Mouse (Mus musculus) cerebellum, adult 2 months (tissue): ENCODE results near the gene Ripor1. TPM values are rescaled to one million over a fixed set of nuclear protein-coding genes. Genes with fewer than 3 reads are reported as not detected.
A peak's percentile ranks its signal among the peaks of the same experiment; 100 is the strongest.

Experiments used
- DNase-seq, 2 experiments: peaks; one replicate each; pipeline ENCODE4 v3.0.0; 2021
- H3K27ac ChIP-seq: fragments of 200-500 bp; 2 replicates; pipeline ENCODE4 v1.5.1; 2012; ENCODE audit warnings: low read length, control low read depth, inconsistent platforms; ENCODE audit not compliant: insufficient read depth
- H3K27me3 ChIP-seq: fragments of 200-500 bp; 2 replicates; pipeline ENCODE4 v1.6.1; 2012; ENCODE audit warnings: inconsistent platforms, mild to moderate bottlenecking, low read length, moderate library complexity; ENCODE audit not compliant: control insufficient read depth, insufficient read depth
- H3K4me1 ChIP-seq: fragments of 200-500 bp; 2 replicates; pipeline ENCODE4 v1.6.1; 2011; ENCODE audit warnings: low read length; ENCODE audit not compliant: control insufficient read depth, insufficient read depth
- H3K4me3 ChIP-seq: fragments of 200-500 bp; replicated peaks from 2 replicates; pipeline ENCODE3; 2011; ENCODE audit warnings: mild to moderate bottlenecking, low read depth, low read length, control low read depth; ENCODE audit not compliant: insufficient read depth
- CTCF ChIP-seq: fragments of 200-500 bp; IDR thresholded peaks from 2 replicates; pipeline ENCODE4 v1.5.1; 2011; ENCODE audit warnings: low read depth, mild to moderate bottlenecking, control low read depth, low read length, moderate library complexity, borderline replicate concordance; ENCODE audit not compliant: insufficient read depth
- POLR2A ChIP-seq: fragments of 200-500 bp; IDR thresholded peaks from 2 replicates; pipeline ENCODE4 v1.6.1; 2011; ENCODE audit warnings: low read length, control low read depth, borderline replicate concordance; ENCODE audit not compliant: insufficient read depth
- WGBS: fragments of 180-500 bp; shearing (Covaris S2); methylation state at CpG from one replicate; pipeline ENCODE4 v1.1.7; 2018; 5-methylcytosine and 5-hydroxymethylcytosine counted together
- polyA plus RNA-seq: library from polyadenylated mRNA; depleted of rRNA; stranded (reverse); fragments of >200 nt; gene quantifications from 2 replicates; pipeline ENCODE4 v1.2.3, GENCODE M21; 2012; rRNA removed

The Ripor1 gene
- polyA plus RNA-seq, 1 experiment, result 33.4 TPM

GRCm38 (mm10) chr8:105661167-105661566 lies 56.1 kb downstream of the Ripor1 start:
- Histone ChIP-seq H3K27ac (no peak overlapping the region), H3K4me3 (no peak overlapping the region), H3K4me1 (no peaks in the 10 kb centered on the region), H3K27me3 (no peaks in the 10 kb centered on the region)
- whole genome bisulfite sequencing, result 49% methylated on average over 3 of the region's 3 CpGs
- peak in 1 of 2 experiments; percentile 40 for DNase-seq
- TF ChIP-seq POLR2A, result no peak
- peak; percentile 42; the same call in 1 of the 2 replicates for TF ChIP-seq CTCF

Other genes starting within 250 kb of the Ripor1 start
- gene Plekhg4, start 232.0 kb upstream of the Ripor1 start, polyA plus RNA-seq, result 11.0 and 13.5 TPM in 2 replicates
- gene Kctd19, start 191.8 kb upstream of the Ripor1 start, polyA plus RNA-seq, result 0.05 TPM in 1 of 2 replicates, not detected in the other
- gene Lrrc36, start 191.7 kb upstream of the Ripor1 start, polyA plus RNA-seq, result 0.65 and 1.2 TPM in 2 replicates
- gene Tppp3, start 133.7 kb upstream of the Ripor1 start, polyA plus RNA-seq, result 286 and 297 TPM in 2 replicates
- gene Zdhhc1, start 108.4 kb upstream of the Ripor1 start, polyA plus RNA-seq, result 64.7 and 67.9 TPM in 2 replicates
- 0.08 TPM in 1 of 2 replicates, not detected in the other for gene Hsd11b2, start 86.5 kb upstream of the Ripor1 start, polyA plus RNA-seq
- gene Atp6v0d1, start 39.2 kb upstream of the Ripor1 start, polyA plus RNA-seq, result 333 and 336 TPM in 2 replicates
- 41.6 and 45.7 TPM in 2 replicates for gene Ctcf, start 31.3 kb downstream of the Ripor1 start, polyA plus RNA-seq
- 0.36 and 1.00 TPM in 2 replicates for gene Agrp, start 32.1 kb downstream of the Ripor1 start, polyA plus RNA-seq
- 69.8 and 72.1 TPM in 2 replicates for gene Carmil2, start 81.0 kb downstream of the Ripor1 start, polyA plus RNA-seq
- 56.3 and 56.8 TPM in 2 replicates for gene Acd, start 95.8 kb downstream of the Ripor1 start, polyA plus RNA-seq
- 128 and 137 TPM in 2 replicates for gene Pard6a, start 95.9 kb downstream of the Ripor1 start, polyA plus RNA-seq
- 0.51 TPM in 2 replicates for gene 4933405L10Rik, start 102.4 kb downstream of the Ripor1 start, polyA plus RNA-seq
- 15.3 and 17.4 TPM in 2 replicates for gene Enkd1, start 103.0 kb downstream of the Ripor1 start, polyA plus RNA-seq
- gene Gfod2, start 153.4 kb downstream of the Ripor1 start, polyA plus RNA-seq, result 20.7 and 21.4 TPM in 2 replicates
- 30.5 and 32.1 TPM in 2 replicates for gene Ranbp10, start 222.1 kb downstream of the Ripor1 start, polyA plus RNA-seq
- 0.25 and 0.98 TPM in 2 replicates for gene Tsnaxip1, start 222.5 kb downstream of the Ripor1 start, polyA plus RNA-seq
- gene Cenpt, start 248.0 kb downstream of the Ripor1 start, polyA plus RNA-seq, result 27.8 and 30.8 TPM in 2 replicates
- gene Thap11, start 249.9 kb downstream of the Ripor1 start, polyA plus RNA-seq, result 52.0 and 53.5 TPM in 2 replicates